Mouse (Mus musculus) brown adipose tissue, adult 24 weeks (tissue): ENCODE data around the gene Scrn1. TPM values are rescaled to one million over a fixed set of nuclear protein-coding genes. Genes with fewer than 3 reads are reported as not detected.

Experiments used
- H3K27ac ChIP-seq: fragments of 200-500 bp; replicated peaks from 2 replicates; pipeline ENCODE4 v1.5.1; 2012; ENCODE audit warnings: low read depth, mild to moderate bottlenecking, low read length
- H3K4me1 ChIP-seq: fragments of 200-500 bp; 2 replicates; pipeline ENCODE4 v1.6.1; 2012; ENCODE audit warnings: low read length, mixed read lengths; ENCODE audit not compliant: control insufficient read depth, insufficient read depth, insufficient read length
- H3K4me3 ChIP-seq: fragments of 200-500 bp; 2 replicates; pipeline ENCODE4 v1.5.1; 2012; ENCODE audit warnings: low read depth, mild to moderate bottlenecking, low read length, moderate library complexity; ENCODE audit not compliant: insufficient read depth
- polyA plus RNA-seq: library from polyadenylated mRNA; stranded (reverse); fragments of >200 nt; gene quantifications from 2 replicates; pipeline ENCODE4 v1.2.4, GENCODE M21; 2012; ENCODE audit not compliant: missing spikeins, insufficient read depth, insufficient read length

Gene Scrn1
- polyA plus RNA-seq, 1 experiment = 1.4 TPM

DNA sequence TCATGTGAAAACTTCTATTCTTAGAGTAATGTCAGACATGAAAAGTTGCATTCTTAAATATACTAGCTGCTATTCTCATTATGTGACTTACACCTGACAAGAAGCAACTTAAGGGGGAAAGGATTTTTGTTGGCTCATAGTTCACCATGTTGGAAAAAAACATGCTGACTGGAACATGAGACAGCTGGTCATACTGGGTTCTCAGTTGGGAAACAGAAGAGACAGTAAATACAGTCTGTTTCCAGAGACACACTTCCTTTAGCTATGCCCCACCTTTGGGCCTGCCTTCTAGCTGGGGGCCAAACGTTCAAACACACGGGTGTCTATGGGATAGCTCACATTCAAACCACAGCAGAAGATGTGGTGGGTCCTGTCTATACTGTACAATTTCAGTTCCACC lies 12.7 kb downstream of the Scrn1 start:
- Histone ChIP-seq H3K4me3 (no peak overlapping the region), H3K4me1 (no peaks in the 10 kb centered on the region), H3K27ac (no peak overlapping the region)

DNA sequence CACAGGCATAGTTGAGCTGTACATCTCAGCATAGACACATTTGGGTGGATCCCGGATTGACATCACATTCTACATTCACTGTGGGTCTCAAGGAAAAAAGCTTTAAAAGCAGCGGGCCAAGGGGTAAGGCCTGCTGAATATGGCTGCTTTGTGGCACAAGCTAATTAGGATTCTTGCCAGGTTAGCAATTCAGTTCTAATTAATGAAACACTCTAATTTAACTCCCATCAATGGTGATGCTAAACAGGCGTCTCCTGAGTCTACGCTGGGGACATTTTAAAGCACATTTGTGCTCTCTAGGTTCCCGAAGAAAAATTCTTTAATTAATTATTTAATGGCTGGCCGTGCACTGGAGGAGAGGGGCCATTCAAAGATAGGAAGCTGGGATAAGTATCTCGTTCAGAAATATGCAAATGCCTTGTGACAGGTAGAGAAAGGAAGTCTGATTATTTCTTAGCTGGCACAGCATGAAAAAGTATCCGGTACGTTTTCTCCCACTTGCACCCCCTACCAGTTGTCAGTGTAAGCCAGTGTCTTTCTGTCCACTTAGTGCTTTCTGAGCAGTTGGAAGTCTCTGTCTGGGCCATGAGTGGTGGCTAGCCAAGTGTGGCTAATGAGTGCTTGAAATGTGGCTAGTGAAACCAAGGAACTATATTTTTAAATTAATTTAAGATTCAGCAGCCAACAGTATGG lies 13.4 kb downstream of the Scrn1 start:
- no peak overlapping the region for H3K27ac ChIP-seq
- H3K4me3 ChIP-seq = no peak overlapping the region
- peaks cover 3% of the 10 kb centered on the region; the same call in 1 of the 2 replicates for H3K4me1 ChIP-seq

DNA sequence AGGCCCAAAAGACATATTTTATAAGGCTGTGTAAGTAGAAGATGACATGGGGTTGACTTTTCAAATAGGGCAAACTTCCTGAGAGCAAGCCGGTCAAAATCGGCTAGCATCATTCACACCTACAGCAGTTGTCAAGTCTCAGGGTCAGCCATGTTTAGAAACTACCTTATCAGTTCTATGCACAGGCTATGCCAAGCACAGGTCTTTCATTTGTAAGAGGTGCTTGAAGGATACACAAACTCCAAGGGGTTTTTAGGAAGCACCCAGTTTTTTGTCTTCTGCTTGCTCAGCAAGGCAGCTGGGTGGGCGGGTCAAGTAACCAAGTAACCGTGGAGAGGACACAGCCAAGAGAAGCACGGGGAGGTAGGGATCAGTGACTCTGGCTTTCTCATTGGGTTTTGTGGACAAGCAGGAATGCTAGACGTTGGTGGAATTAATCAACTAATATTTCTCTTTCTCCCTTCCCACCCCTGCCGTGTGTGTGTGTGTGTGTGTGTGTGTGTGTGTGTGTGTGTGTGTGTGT lies 15.4 kb downstream of the Scrn1 start:
- no peak overlapping the region for H3K27ac ChIP-seq
- H3K4me1 ChIP-seq = peaks cover 3% of the 10 kb centered on the region; the same call in 1 of the 2 replicates
- no peak overlapping the region for H3K4me3 ChIP-seq

DNA sequence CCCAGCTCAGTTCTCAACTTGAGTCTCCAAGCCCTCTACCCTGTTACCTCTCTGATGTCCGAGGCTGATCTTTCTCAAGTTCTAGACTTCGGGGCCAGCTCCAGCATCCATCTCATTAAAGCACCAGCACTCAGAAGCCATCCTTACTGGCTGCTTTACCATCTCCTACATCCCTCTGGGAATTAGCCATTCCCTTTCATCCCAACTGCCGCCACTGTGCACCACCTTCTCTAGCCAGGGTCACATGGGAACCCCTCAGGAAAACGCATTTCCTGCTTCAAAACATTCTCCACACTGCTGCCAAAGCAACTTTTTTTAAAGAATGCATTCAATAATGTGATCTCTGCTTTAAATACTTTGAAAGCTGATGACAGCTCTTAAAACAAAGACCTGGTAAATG lies 17.0 kb downstream of the Scrn1 start:
- Histone ChIP-seq H3K4me3 (no peak overlapping the region), H3K27ac (no peak overlapping the region), H3K4me1 (peaks cover 3% of the 10 kb centered on the region; the same call in 1 of the 2 replicates)

DNA sequence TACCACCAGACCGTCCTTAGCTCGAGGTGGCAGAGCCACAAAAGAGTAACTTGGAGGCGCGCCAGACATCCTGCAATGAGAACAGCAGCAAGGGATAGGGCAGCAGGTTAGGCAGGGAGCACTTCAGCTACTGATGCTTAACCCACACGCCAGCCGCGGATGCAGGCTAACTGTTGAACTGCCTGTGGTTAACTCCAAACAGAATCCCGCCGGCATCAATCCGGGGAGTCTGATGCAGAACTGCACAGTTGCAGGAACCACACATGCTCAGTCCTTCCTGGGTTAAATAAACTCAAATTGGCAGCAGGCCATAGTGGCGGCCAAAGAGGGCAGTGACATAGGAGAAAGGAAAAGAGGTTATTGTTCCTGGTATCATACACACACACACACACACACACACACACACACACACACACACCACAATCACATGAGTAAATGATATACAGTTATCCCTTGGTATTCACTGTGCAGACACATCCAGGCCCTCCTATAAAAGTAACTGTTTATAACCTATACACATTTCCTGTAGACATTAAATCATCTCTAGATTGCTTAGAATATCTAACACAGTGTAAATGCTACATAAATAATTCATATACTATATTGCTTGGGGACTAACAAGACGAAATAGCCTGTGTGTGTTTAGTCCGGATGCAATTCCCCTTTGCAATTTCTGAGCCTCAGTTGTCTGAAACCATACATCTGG lies 17.8 kb downstream of the Scrn1 start:
- H3K4me3 ChIP-seq = no peak overlapping the region
- H3K27ac ChIP-seq = no peak overlapping the region
- peaks cover 3% of the 10 kb centered on the region; the same call in 1 of the 2 replicates for H3K4me1 ChIP-seq

DNA sequence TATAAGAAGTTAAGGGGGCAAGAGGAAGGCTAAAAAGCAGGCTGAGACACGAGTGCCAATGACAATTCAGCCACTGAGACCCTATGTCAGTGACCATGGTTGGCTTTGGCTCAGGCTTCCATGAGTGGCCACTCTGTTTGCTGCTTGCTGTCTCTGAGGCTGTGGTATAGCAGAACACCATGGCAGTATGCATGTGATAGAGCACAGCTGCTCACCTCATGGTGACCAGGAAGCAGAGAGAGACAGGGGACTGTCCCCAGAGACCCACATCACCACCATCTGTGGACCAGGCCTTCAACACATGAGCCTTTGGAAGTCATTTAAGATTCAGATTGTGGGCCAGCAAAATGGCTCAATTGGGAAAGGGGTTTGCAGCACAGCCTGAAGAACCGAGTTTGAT lies 22.6 kb downstream of the Scrn1 start:
- H3K4me3 ChIP-seq = no peak overlapping the region
- no peak overlapping the region for H3K27ac ChIP-seq
- peaks cover 3% of the 10 kb centered on the region; the same call in 1 of the 2 replicates for H3K4me1 ChIP-seq

DNA sequence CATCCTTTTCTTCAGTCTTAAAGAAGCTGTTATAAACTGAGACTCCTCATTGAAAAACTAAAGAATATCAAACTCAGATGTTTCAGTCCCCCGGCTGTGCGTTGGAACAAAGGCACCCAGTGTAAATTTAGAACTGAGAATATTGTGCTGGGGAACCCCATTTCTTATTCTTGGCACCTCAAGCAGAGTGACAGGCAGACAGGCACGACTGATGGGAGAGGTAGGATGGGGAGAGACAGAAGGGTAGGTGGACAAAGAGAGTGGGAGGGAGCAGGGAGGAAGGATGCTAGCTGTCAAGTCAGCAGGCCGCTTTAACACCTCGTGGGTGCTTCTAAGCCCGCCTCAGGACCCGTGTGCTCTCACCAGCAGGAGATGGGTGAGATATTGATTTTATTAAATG lies 23.5 kb downstream of the Scrn1 start:
- Histone ChIP-seq H3K4me1 (no peaks in the 10 kb centered on the region), H3K27ac (no peak overlapping the region), H3K4me3 (no peak overlapping the region)

DNA sequence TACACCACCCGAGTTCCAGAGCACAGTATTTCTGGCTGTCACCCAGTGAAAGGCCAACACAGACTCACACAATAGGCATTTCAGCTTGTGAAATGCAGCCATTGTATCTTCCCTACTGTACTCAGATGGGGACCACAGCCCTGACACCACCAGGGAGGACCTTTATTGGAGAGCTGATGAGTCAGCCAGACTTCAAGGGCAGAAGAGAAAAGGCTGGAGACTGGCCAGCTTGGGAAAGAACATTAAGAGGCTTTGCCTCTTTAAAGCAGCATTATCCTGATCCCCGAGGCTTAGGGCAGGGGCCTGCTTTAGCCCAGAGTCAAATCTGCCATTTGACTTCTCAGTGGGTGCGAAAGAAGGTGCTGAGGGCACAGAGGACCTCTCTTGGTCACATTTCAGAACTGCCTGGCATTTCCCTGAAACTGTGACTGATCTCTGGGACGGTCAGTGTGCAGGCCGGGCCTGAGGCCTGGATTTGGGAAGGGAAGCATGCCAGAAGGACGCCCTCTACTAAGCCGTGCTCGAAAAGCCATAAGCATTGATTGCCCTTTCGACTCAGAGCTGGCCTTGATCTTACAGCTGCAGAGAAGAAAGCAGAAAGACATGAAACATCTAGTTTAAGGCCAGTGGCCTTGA lies 25.9 kb downstream of the Scrn1 start:
- H3K4me1 ChIP-seq = no peaks in the 10 kb centered on the region
- H3K4me3 ChIP-seq = no peak overlapping the region
- H3K27ac ChIP-seq = no peak overlapping the region

DNA sequence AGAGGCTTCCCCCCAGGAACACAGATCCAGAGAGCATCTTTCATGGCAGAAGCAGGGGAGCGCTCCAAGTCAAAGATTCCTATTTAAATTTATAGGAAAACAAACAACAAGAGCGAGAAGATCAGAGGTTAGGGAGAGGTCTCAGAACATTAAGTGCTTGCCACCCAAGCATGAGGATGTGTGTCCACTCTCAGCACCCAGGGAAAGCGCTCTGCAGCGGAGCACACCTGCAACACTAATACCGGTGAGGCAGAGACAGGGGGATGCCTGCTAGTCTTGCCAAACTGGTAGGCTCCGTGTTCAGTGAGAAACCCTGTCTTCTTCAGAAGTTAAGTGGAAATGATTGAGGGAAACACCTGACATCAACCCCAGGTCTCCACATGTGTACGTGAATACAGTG lies 26.9 kb downstream of the Scrn1 start:
- Histone ChIP-seq H3K27ac (no peak overlapping the region), H3K4me1 (no peaks in the 10 kb centered on the region), H3K4me3 (no peak overlapping the region)

DNA sequence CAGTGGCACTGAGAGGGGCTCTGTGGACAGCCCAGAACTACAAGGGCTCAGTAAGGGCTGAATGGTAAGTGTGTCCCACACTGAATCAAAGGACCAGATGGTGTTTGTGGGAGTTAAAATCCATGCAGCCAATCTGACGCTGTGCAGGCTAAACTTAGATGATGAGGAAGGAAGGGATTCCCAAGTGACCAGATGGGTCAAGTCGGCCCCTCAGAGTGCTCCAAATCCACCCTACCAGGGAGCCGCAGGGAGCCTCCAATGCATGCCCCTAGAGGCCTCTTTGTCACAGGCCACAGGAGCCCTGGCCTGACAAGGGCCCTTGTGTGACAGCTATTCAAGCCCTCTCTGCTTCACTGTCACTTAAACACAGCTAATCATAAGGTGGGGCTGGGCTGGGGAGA lies 27.5 kb downstream of the Scrn1 start:
- no peak overlapping the region for H3K4me3 ChIP-seq
- no peaks in the 10 kb centered on the region for H3K4me1 ChIP-seq
- no peak overlapping the region for H3K27ac ChIP-seq

DNA sequence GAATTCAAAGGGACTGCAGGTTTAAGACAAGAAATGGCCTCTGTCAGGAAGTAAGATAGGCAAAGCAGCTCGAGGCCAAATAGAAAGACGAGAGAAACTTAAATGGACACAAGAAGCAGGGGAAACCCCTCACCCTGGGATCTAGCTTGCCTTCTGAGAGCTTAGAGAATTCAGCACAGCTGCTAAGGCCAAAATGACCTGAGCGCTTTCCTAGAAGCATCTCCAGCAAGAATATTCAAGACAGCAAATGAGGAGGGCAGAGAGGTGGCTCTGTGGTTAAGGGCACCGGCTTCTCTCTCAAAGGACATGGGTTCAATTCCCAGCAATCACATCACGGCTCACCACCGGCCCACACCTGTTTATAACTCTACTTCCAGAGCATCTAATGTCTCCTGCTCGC lies 29.2 kb downstream of the Scrn1 start:
- Histone ChIP-seq H3K27ac (no peak overlapping the region), H3K4me1 (no peaks in the 10 kb centered on the region), H3K4me3 (no peak overlapping the region)

DNA sequence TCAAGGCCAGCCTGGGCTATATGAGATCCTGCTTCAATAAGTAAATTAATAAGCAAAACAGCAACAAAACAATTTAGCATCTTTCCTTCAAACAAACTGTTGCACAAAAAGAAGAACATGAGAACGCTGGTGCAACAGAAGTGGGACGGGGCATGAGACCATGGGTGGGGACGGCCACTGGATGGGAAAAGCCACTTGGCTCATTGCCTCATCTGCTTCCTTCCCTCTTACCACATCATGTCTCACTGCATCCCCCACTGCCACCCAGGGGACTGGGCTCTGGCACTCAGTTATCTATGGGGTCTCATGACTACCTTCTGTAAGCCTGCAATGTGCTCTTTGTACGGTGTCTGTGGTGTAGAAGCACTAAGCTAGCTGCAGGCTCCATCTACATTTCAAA lies 30.8 kb downstream of the Scrn1 start:
- Histone ChIP-seq H3K27ac (no peak overlapping the region), H3K4me3 (no peak overlapping the region), H3K4me1 (no peaks in the 10 kb centered on the region)

DNA sequence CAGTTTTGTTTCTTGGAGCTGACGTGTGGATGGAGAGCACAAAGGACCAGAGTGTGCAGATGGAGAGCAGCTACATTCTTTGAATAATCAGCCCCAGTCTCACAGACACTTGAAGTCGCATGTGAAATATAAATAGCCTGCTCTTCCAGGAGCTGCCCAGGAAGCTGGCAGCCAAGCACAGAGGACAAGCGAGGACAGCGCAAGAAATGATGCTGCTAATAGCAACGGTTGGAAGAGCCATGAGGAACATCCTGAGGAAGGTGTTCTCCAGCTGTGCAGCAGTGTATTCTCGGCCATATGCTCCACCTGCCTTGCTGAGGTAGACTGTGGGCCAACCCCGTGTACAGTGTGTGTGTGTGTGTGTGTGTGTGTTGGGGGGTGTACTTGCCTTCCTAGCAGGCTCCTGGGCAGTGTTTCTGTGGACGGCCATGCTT lies 35.2 kb downstream of the Scrn1 start:
- Histone ChIP-seq H3K4me1 (no peaks in the 10 kb centered on the region), H3K27ac (no peak overlapping the region), H3K4me3 (no peak overlapping the region)

DNA sequence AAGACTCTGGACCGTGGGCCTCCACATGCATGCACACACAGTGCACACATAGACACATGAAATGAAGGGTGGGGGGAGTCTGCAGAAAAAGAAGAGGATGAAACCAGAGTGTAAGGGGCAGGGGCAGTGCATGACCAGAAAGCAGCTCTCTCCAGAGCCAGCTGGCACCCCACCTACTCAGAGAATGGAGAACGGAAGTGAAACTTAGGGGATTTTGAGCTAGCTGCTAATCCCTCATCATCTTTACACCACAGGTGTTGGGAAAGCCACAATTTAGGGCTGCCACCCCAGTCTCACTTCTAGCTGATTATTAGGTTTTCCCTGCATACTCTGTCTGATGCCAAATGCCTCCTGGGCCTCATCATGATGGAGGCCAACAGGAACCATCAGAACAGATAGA lies 36.1 kb downstream of the Scrn1 start:
- no peaks in the 10 kb centered on the region for H3K4me1 ChIP-seq

DNA sequence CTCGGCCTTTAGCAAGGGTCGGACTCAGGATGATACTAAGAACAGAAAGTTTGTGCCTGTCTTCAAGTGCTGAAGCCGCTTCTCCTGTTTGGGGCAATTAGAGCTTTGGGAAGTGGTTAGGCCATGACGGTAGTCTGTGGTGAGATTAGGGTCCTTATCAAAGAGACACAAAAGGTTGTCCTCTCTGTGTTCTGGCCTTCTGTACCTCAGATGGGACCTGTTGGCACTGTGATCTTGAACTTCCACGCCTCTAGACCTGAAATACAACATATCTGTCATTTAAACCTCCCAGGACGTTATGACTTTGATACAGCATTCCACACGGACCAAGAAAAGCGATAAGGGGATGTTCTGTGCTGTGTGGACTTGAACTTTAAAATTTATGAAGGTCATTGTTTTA lies 37.6 kb downstream of the Scrn1 start:
- H3K4me3 ChIP-seq = no peak overlapping the region
- no peaks in the 10 kb centered on the region for H3K4me1 ChIP-seq
- H3K27ac ChIP-seq = no peak overlapping the region

More for the DNA sequence above, 36.1 kb downstream of the Scrn1 start:
- no peak overlapping the region for H3K27ac ChIP-seq
- H3K4me3 ChIP-seq = no peak overlapping the region
